Mouse (Mus musculus): ENCODE results near the gene Bax. TPM values are rescaled to one million over a fixed set of nuclear protein-coding genes. Genes with fewer than 3 reads are reported as not detected.

Gene Bax
- polyA plus RNA-seq, 1 experiment from 2014 or later: 120 TPM

DNA sequence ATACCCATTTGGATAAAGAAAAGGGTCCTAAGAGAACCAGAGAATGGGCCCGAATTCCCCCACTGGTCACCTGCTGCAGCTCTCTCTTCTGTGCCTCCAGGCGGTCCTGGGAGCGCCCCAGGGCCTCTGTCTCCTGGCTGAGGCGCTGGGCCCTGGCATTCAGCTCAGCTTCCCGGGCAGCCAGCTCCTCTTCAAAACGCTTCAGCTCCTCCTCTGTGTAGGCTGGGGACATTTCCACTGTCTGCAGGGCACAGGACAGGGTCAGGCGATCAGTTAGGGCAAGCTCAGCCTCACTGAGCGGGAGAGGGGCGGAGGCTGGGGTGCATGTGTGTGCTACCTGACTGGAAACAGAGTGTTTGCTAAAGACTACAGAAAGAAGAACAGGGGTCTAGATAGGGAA, 27.9 kb upstream of the Bax start:
- no peaks in the 10 kb centered on the region for H3K9me3 ChIP-seq (ENCODE audit: control insufficient read depth, low read length)
- peaks cover 75% of the 10 kb centered on the region for H3K36me3 ChIP-seq (ENCODE audit: control insufficient read depth, insufficient read depth, low read length)
- no peak for ATAC-seq (ENCODE audit: low read depth)
- no peak overlapping the region for H3K4me3 ChIP-seq (ENCODE audit: low read depth, low read length)
- H3K27ac ChIP-seq (replicated peaks; ENCODE audit: low read depth, low read length): no peak overlapping the region
- no peak overlapping the region for H3K4me2 ChIP-seq (ENCODE audit: low read depth, low read length)
- no peak overlapping the region for H3K9ac ChIP-seq (ENCODE audit: low read depth, low read length)
- H3K4me1 ChIP-seq (ENCODE audit: control insufficient read depth, insufficient read depth, low read length): no peaks in the 10 kb centered on the region; the same call in 1 of the 2 replicates
- no peak for DNase-seq (ENCODE audit: low spot score)
- H3K27me3 ChIP-seq (replicated peaks; ENCODE audit: control insufficient read depth, insufficient read depth, low read length): no peaks in the 10 kb centered on the region
- WGBS: 83% methylated on average over 9 of the region's 9 CpGs

DNA sequence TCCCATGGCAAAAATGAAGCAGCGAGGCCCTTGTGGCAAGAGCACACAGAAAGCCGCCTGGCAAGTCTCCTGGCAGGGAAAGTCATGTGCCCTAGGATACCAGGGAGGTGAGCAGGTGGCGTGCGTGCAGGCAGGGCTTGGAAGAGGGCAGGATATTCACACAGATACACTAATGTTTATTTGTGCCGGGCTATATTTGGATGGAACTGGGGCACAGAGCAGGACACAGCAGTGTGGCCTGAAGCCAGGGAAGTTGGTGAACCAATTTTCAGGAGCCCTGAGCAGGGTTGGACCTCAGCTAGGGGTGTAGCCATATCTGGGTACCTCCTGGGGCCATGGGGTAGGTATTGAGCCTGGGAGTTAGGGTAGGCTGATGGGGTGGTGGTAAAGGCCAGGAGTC, 26.3 kb upstream of the Bax start:
- no peak for ATAC-seq (ENCODE audit: low read depth)
- DNase-seq (ENCODE audit: low spot score): no peak
- Histone ChIP-seq H3K36me3 (ENCODE audit: control insufficient read depth, insufficient read depth, low read length) (peaks cover 59% of the 10 kb centered on the region), H3K27ac (replicated peaks; ENCODE audit: low read depth, low read length) (no peak overlapping the region), H3K4me1 (ENCODE audit: control insufficient read depth, insufficient read depth, low read length) (peaks cover 3% of the 10 kb centered on the region; the same call in 1 of the 2 replicates), H3K4me2 (ENCODE audit: low read depth, low read length) (no peak overlapping the region), H3K9me3 (ENCODE audit: control insufficient read depth, low read length) (no peaks in the 10 kb centered on the region), H3K9ac (ENCODE audit: low read depth, low read length) (no peak overlapping the region), H3K4me3 (ENCODE audit: low read depth, low read length) (no peak overlapping the region), H3K27me3 (replicated peaks; ENCODE audit: control insufficient read depth, insufficient read depth, low read length) (no peaks in the 10 kb centered on the region)
- WGBS: 91% methylated on average over 5 of the region's 5 CpGs

DNA sequence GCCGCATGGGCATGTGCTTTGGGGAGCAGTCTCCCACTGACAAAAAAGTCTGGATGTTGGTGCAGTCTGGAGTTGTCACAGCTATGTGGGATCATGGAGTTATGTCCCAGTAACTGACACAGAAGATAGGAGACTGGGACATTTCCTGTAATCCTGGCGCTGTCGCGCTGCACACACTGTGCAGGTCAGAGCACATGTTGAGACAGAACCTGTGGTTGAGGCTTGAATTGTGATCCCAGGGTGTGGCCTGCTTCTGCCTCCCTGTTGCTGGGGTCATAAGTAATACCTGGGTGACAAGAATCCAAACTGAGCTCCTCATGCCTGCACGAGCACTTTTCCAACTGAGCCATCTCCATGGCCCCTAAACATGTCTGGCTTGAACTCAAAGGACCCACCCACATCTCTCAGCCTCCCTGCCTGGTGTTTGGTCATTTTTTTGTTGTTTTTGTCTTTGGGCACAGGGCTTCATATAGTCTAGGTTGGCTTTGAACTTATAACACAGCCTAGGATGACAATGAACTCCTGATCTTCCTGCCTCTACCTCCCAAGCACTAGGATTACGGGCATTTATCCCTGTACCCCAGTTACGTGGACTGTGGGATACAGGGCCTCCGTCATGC, 25.6 kb upstream of the Bax start:
- H3K9ac ChIP-seq (ENCODE audit: low read depth, low read length): no peak overlapping the region
- no peak overlapping the region for H3K27ac ChIP-seq (replicated peaks; ENCODE audit: low read depth, low read length)
- no peak overlapping the region for H3K4me2 ChIP-seq (ENCODE audit: low read depth, low read length)
- no peak overlapping the region for H3K4me3 ChIP-seq (ENCODE audit: low read depth, low read length)
- no peak for ATAC-seq (ENCODE audit: low read depth)
- H3K27me3 ChIP-seq (replicated peaks; ENCODE audit: control insufficient read depth, insufficient read depth, low read length): no peaks in the 10 kb centered on the region
- H3K4me1 ChIP-seq (ENCODE audit: control insufficient read depth, insufficient read depth, low read length): peaks cover 5% of the 10 kb centered on the region; the same call in 1 of the 2 replicates
- no peaks in the 10 kb centered on the region for H3K9me3 ChIP-seq (ENCODE audit: control insufficient read depth, low read length)
- 93% methylated on average over 8 of the region's 8 CpGs for WGBS
- H3K36me3 ChIP-seq (ENCODE audit: control insufficient read depth, insufficient read depth, low read length): peaks cover 53% of the 10 kb centered on the region
- no peak for DNase-seq (ENCODE audit: low spot score)

DNA sequence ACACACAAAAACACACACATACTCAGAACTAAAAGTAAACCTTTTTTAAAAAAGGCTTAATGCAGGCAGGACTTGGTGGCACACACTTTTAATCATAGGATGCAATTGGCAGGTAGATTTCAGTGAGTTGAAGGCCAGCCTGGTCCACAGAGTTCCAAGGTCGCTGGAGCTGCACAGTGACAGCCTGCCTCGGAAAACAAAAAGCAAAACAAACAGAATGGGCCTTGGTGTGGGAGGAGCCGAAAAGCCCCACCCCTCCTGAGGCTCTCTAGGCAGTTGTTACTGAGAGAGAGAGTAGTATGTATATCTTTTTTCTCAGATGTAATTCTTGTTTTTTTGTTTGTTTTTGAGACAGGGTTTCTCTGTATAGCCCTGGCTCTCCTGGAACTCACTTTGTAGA, 24.6 kb upstream of the Bax start:
- Histone ChIP-seq H3K27me3 (replicated peaks; ENCODE audit: control insufficient read depth, insufficient read depth, low read length) (no peaks in the 10 kb centered on the region), H3K27ac (replicated peaks; ENCODE audit: low read depth, low read length) (no peak overlapping the region), H3K9ac (ENCODE audit: low read depth, low read length) (peak overlapping the region; percentile 30; the same call in 1 of the 2 replicates), H3K4me3 (ENCODE audit: low read depth, low read length) (no peak overlapping the region), H3K4me1 (ENCODE audit: control insufficient read depth, insufficient read depth, low read length) (peaks cover 5% of the 10 kb centered on the region; the same call in 1 of the 2 replicates), H3K9me3 (ENCODE audit: control insufficient read depth, low read length) (no peaks in the 10 kb centered on the region), H3K36me3 (ENCODE audit: control insufficient read depth, insufficient read depth, low read length) (peaks cover 42% of the 10 kb centered on the region), H3K4me2 (ENCODE audit: low read depth, low read length) (0 out of 2 replicates have a peak overlapping the region, but pooled peaks have one; percentile 26)
- ATAC-seq (ENCODE audit: low read depth) (no peak), DNase-seq (ENCODE audit: low spot score) (no peak)
- WGBS: 16% methylated on average over 3 of the region's 3 CpGs

- H3K4me1 ChIP-seq (ENCODE audit: control insufficient read depth, insufficient read depth, low read length): peaks cover 5% of the 10 kb centered on the region; the same call in 1 of the 2 replicates
- H3K27ac ChIP-seq (replicated peaks; ENCODE audit: low read depth, low read length): no peak overlapping the region
Observed at GRCm38 (mm10) chr7:45490822-45491221, 24.1 kb upstream of the Bax start.

DNA sequence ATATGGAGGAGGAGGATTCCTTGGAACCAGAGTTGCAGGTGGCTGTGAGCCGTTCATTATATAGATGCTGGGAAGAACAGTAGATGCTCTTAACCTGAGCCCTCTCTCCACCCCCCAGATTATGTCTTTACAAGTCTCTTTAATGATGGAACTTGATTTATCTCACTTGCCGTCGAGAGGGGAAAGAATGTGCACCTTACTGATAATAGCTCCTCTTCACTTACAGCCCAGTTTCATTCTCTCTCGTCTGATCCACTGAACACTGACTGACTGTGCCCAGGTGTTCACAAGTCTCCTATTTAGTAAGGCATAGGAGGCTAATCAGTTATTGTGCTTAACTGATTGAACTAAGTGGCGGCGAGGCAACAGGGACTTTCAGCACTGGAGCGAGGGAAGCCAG, 22.9 kb upstream of the Bax start:
- DNase-seq (ENCODE audit: low spot score): no peak
- Histone ChIP-seq H3K4me1 (ENCODE audit: control insufficient read depth, insufficient read depth, low read length) (peaks cover 5% of the 10 kb centered on the region; the same call in 1 of the 2 replicates), H3K36me3 (ENCODE audit: control insufficient read depth, insufficient read depth, low read length) (peaks cover 26% of the 10 kb centered on the region), H3K4me3 (ENCODE audit: low read depth, low read length) (no peak overlapping the region), H3K4me2 (ENCODE audit: low read depth, low read length) (no peak overlapping the region), H3K9me3 (ENCODE audit: control insufficient read depth, low read length) (no peaks in the 10 kb centered on the region), H3K27me3 (replicated peaks; ENCODE audit: control insufficient read depth, insufficient read depth, low read length) (no peaks in the 10 kb centered on the region), H3K9ac (ENCODE audit: low read depth, low read length) (0 out of 2 replicates have a peak overlapping the region, but pooled peaks have one; percentile 48), H3K27ac (replicated peaks; ENCODE audit: low read depth, low read length) (no peak overlapping the region)
- ATAC-seq (ENCODE audit: low read depth): no peak
- 78% methylated on average over 7 of the region's 7 CpGs for whole genome bisulfite sequencing

More at GRCm38 (mm10) chr7:45490822-45491221, 24.1 kb upstream of the Bax start:
- peaks cover 37% of the 10 kb centered on the region for H3K36me3 ChIP-seq (ENCODE audit: control insufficient read depth, insufficient read depth, low read length)
- H3K9ac ChIP-seq (ENCODE audit: low read depth, low read length): 0 out of 2 replicates have a peak overlapping the region, but pooled peaks have one; percentile 30
- no peak overlapping the region for H3K4me3 ChIP-seq (ENCODE audit: low read depth, low read length)
- no peaks in the 10 kb centered on the region for H3K27me3 ChIP-seq (replicated peaks; ENCODE audit: control insufficient read depth, insufficient read depth, low read length)
- 12% methylated on average over 4 of the region's 9 CpGs for WGBS
- 0 out of 2 replicates have a peak overlapping the region, but pooled peaks have one; percentile 26 for H3K4me2 ChIP-seq (ENCODE audit: low read depth, low read length)
- peak; percentile 47 for DNase-seq (ENCODE audit: low spot score)
- no peaks in the 10 kb centered on the region for H3K9me3 ChIP-seq (ENCODE audit: control insufficient read depth, low read length)
- ATAC-seq (ENCODE audit: low read depth): peak; percentile 8; the same call in 1 of the 2 replicates

GRCm38 (mm10) chr7:45488293-45489204, 21.9 kb upstream of the Bax start, which contains the start of gene Dhdh:
Gene Dhdh, minus strand, starts transcription at chr7:45488805.
- DNase-seq (ENCODE audit: low spot score) (peak; percentile 61), ATAC-seq (ENCODE audit: low read depth) (peak; percentile 62)
- H3K9ac ChIP-seq (ENCODE audit: low read depth, low read length): peak within 1 kb of the TSS; percentile 48
- H3K36me3 ChIP-seq (ENCODE audit: control insufficient read depth, insufficient read depth, low read length): peaks cover 15% of the 10 kb centered on the region
- peak within 1 kb of the TSS; percentile 40 for H3K4me3 ChIP-seq (ENCODE audit: low read depth, low read length)
- H3K9me3 ChIP-seq (ENCODE audit: control insufficient read depth, low read length): no peaks in the 10 kb centered on the region
- WGBS: 10% methylated on average over 30 of the region's 38 CpGs
- no peaks in the 10 kb centered on the region for H3K27me3 ChIP-seq (replicated peaks; ENCODE audit: control insufficient read depth, insufficient read depth, low read length)
- peak within 1 kb of the TSS; percentile 59 for H3K4me2 ChIP-seq (ENCODE audit: low read depth, low read length)
- peaks cover 5% of the 10 kb centered on the region; the same call in 1 of the 2 replicates for H3K4me1 ChIP-seq (ENCODE audit: control insufficient read depth, insufficient read depth, low read length)
- H3K27ac ChIP-seq (replicated peaks; ENCODE audit: low read depth, low read length): peak within 1 kb of the TSS; percentile 74

DNA sequence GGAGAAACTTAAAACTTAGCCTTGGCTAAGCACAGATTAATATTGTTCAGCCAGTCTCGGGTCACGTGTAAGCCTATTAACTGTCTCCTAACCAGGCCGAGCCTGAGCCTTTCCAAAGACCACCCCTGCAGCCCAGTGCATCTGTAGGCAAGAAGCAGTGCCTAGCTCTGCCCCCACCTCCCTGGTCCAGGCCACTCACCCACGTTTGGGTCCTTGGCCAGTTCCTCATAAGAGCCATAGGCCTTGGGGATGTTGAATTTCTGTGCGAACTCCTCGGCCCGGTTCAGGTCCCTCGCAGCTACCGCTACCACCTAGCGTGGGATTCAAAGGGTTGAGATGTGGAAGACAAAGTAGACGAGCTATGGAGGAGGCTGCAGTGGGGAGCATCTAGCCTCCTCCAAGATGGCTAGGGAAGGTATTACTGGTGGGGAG, 21.2 kb upstream of the Bax start:
- Histone ChIP-seq H3K4me2 (ENCODE audit: low read depth, low read length) (peak overlapping the region; percentile 59), H3K36me3 (ENCODE audit: control insufficient read depth, insufficient read depth, low read length) (peaks cover 9% of the 10 kb centered on the region), H3K4me3 (ENCODE audit: low read depth, low read length) (peak overlapping the region; percentile 40), H3K9ac (ENCODE audit: low read depth, low read length) (peak overlapping the region; percentile 48), H3K27ac (replicated peaks; ENCODE audit: low read depth, low read length) (peak overlapping the region; percentile 74), H3K27me3 (replicated peaks; ENCODE audit: control insufficient read depth, insufficient read depth, low read length) (no peaks in the 10 kb centered on the region), H3K4me1 (ENCODE audit: control insufficient read depth, insufficient read depth, low read length) (peaks cover 5% of the 10 kb centered on the region; the same call in 1 of the 2 replicates), H3K9me3 (ENCODE audit: control insufficient read depth, low read length) (no peaks in the 10 kb centered on the region)
- peak; percentile 45; the same call in 1 of the 2 replicates for ATAC-seq (ENCODE audit: low read depth)
- 29% methylated on average over 11 of the region's 11 CpGs for WGBS
- DNase-seq (ENCODE audit: low spot score): peak; percentile 41
